Mouse (Mus musculus) heart, postnatal 36 days (tissue): ENCODE data around the gene Maneal. TPM values are rescaled to one million over a fixed set of nuclear protein-coding genes. Genes with fewer than 3 reads are reported as not detected.

Experiments
- DNase-seq, 2 experiments: peaks; one replicate each; pipeline ENCODE4 v3.0.0; 2021 to 2022
- intact Hi-C: fragments of 180-260 bp; cut with DNase I; formaldehyde crosslinking; loops from one replicate; pipeline ENCODE4 v1.15.1; 2025
- total RNA-seq, 2 experiments: library from RNA; stranded (reverse); gene quantifications; 2 replicates each; pipeline ENCODE4 v1.2.3; 2021

Maneal gene
- total RNA-seq, 2 experiments from 2014 or later: 0.14 to 0.22 TPM

DNA sequence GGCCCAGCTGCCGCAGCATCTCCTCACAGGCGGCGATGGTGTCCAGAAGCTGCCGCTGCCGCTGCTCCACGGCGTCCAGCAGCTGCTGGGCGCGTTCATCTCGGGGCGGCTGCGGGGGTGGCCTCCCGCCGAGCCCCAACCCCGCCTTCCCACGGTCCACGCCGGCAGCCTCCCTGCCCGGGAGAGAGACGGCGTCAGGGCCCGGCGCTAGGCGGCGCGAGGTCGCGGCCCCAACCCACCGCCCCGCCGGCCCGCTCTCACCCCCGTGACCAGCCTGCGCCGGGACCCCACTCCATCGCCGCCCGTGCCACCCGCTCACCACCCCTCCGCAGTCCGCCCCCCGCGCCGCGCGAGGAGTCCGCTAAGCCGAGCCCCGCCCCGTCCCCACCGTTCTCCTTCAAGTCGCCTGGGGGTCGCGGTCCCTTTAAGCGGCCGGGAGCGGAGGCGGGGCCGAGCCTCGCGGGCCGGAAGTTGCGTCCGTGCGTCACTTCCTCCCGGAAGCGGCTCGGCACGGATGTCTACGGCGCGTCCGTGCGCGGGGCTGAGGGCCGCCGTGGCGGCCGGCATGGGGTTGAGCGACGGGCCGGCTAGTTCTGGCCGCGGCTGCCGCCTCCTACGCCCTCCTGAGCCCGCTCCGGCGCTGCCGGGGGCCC is 11.6 kb downstream of the Maneal start, which contains the start of gene Yrdc:
TSS of gene Yrdc (plus strand) at position 419 of the 653 bp plus-strand sequence.
- peak; percentile 94 to 96 for DNase-seq
- intact Hi-C loops: loop anchor here (2.0 to 10.0 kb wide), 3 partner anchors 86 to 214 kb away; partner anchors contain the start of genes 9930104L06Rik, Dnali1 and Snip1

GRCm38 (mm10) chr4:124849631-124850260 is 12.2 kb downstream of the Maneal start:
- intact Hi-C loops: loop anchor here (2.0 to 10.0 kb wide), 3 partner anchors 87 to 215 kb away; partner anchors contain the start of genes 9930104L06Rik, Dnali1 and Snip1

DNA sequence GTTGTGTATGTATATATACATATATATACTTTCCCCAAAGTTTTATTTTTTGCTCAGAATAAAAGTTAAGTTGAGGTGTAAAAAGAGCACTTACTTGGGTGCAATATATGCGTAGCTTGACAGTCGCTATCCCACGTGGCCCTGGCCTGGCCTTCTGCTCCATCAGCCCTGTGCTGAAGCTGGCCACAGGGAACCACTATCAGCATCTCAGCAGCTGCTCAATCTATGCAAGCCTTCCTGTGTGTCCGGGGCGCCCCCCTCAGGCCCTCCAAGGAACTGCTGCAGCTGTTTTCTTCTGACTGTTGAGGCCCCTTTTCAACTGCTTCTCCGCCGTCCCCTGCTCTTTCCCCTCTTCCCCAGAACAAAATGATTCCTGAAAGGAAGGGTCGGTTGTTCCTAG is 14.4 kb downstream of the Maneal start:
- intact Hi-C loops: loop anchor here (1.0 to 2.0 kb wide), 2 partner anchors 45 to 133 kb away; partner anchors contain the start of genes Mtf1 and Sf3a3
- DNase-seq: peak; percentile 77 to 84

More at GRCm38 (mm10) chr4:124849631-124850260, 12.2 kb downstream of the Maneal start:
- peak; percentile 34 to 44 for DNase-seq

GRCm38 (mm10) chr4:124843493-124843892 is 18.5 kb downstream of the Maneal start:
- DNase-seq: peak in 1 of 2 experiments; percentile 20
- intact Hi-C loops: no loop called here

GRCm38 (mm10) chr4:124840998-124841397 is 21.0 kb downstream of the Maneal start:
- intact Hi-C loops: no loop called here

DNA sequence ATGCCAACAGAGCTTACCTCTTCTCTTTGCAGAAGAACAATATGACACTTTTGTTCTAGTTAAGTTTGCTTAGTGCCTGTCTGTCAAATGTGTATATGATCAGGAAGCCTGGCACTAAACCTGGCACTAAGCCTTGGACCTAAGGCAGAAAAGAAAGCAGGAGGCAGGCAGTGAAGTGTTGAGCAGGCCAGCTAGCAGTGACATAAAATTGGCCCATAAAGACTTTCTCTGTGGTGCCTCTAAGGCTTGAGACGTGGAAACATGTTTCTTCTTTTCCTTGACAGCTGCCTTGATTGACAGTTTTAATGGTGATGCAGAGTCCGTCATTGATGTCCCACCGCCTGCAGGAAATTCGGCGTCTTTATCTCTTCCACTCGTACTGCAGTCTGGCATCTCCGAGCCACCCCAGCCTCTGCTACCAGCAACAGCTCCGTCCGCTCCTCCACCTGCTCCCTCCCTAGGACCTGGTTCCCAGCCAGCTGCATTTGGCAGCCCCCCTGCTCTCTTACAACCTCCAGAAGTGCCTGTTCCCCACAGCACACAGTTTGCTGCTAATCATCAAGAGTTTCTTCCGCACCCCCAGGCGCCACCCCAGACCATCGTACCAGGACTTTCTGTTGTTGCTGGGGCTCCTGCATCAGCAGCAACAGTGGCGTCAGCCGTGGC is 23.8 kb downstream of the Maneal start:
- intact Hi-C loops: no loop called here
- DNase-seq: no peak

More at GRCm38 (mm10) chr4:124840998-124841397, 21.0 kb downstream of the Maneal start:
- DNase-seq: no peak

- intact Hi-C loops: no loop called here
Measured at GRCm38 (mm10) chr4:124832796-124833195, 29.2 kb downstream of the Maneal start.

DNA sequence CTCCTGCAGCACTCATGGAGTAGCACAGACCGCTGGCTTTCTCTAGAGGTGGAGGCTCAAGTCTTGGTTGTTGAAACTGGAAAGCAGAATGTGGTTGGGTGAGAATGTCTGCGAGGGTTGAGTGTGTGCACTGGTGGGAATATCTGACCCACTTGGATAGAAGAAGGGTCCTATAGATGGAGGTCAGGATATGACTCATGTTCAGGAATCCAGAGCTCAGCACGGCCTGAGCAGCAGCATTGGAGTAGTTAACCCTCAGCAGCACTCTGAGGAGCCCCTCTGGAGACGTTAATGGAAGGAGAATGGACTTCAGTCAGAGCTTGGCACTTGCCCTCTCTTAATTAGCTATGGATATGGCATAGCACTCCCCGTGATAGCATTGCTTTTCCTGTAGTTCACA is 32.3 kb downstream of the Maneal start:
- intact Hi-C loops: no loop called here
- DNase-seq: no peak

More at GRCm38 (mm10) chr4:124832796-124833195, 29.2 kb downstream of the Maneal start:
- DNase-seq: no peak

GRCm38 (mm10) chr4:124825371-124825965 is 36.5 kb downstream of the Maneal start:
- intact Hi-C loops: no loop called here
- DNase-seq: no peak

GRCm38 (mm10) chr4:124824967-124825366 is 37.0 kb downstream of the Maneal start:
- intact Hi-C loops: no loop called here

GRCm38 (mm10) chr4:124818832-124819231 is 43.1 kb downstream of the Maneal start:
- DNase-seq: no peak
- intact Hi-C loops: no loop called here

More at GRCm38 (mm10) chr4:124824967-124825366, 37.0 kb downstream of the Maneal start:
- DNase-seq: no peak

- peak; percentile 26 to 40 for DNase-seq
- intact Hi-C loops: no loop called here
Measured at GRCm38 (mm10) chr4:124817803-124818202, 44.2 kb downstream of the Maneal start.

DNA sequence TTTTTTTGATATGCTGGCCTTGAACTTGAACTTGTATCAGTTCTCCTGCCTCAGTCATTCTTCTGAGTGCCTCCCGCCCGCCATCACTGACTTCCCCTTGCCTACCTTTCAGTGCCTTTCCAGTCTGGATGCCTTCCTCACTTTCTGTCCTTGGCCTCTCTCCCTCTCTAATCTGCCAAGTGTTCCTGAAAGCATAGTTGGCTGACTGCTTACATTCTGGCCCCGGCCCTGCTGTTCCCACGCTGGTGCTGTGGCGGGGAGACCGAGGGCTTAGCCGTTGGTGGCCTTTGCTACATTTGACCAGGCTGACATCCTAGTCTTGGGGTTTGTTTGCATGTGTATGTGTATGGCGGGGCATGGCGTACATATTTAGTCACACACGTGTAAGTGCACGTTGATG is 46.1 kb downstream of the Maneal start:
- DNase-seq: peak; percentile 12 to 14
- intact Hi-C loops: no loop called here

DNA sequence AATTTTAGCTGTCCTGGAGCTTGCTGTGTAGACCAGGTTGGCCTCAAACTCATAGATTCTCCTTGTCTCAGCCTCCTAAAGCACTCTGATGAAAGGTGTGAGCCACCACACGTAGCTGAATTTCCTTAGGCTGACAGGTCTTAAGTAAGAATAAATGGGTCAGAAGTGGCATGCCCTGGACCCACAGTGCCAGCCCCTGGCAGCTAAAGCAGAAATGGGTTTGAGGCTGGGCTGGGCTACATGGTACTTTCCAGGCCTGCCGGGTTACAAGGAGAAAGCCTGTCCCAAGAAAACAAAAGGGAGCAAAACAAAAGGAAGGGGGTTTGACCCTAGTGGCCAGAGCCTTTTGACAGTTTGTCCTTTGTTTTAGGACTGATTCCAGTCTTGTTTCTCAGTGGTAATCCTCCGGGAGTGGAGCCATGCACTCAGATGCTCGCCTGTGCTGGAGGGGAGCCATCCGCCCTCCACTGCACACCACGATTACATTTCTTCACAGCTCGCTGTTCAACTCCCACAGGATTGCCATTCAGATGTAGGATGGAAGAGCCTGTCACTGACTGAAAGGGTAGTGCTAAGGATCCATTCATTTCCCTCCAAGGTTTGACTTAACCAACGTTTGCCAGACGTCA is 50.5 kb downstream of the Maneal start:
- intact Hi-C loops: no loop called here
- no peak for DNase-seq

DNA sequence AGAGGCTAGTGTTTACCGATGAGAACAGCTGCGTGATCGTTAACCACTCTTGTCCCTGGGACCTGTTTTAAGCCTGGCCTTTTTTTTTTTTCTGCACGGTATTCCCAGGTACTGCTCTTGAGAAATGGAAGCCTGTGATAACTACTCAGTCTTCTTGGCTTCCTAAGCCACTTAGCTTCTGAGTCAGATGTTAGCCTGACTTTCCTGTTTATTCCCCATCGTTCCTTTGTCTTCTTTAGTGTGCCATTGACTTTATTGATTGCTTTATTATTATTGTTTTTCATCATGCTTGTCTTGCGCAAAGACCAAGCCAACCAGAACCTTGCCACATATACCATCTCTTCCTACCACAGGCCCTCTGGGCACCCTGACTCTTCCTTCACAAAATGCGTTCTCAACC is 51.9 kb downstream of the Maneal start:
- no peak for DNase-seq
- intact Hi-C loops: no loop called here

GRCm38 (mm10) chr4:124809136-124809883 is 52.7 kb downstream of the Maneal start:
- intact Hi-C loops: no loop called here
- DNase-seq: no peak

DNA sequence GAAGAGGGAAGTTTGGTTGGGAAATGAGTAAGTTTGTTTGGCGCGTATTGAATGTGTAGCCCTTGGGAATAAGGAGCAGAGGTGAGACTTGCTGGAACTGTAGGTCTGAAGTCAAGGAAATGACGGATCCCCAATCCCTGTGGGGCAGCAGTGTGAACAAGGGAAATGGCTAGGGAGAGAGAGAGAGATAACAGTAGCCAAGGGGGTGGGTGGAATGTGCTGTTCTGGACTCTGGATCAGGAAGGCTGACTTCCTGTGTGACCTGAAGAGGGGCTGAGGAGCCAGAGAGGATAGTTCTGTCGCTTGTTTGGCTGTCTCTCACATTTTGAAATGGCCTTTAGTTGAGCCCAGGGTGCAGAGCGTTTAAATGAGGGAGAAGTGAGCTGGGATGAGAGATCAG is 53.5 kb downstream of the Maneal start:
- intact Hi-C loops: no loop called here

More for the DNA sequence above, 53.5 kb downstream of the Maneal start:
- no peak for DNase-seq
